Mouse (Mus musculus): ENCODE results near the gene Adap1. TPM values are rescaled to one million over a fixed set of nuclear protein-coding genes. Genes with fewer than 3 reads are reported as not detected.
"Not testable (repeated sequence)": the region's sequence is repeated elsewhere in the genome, so short reads cannot be mapped to it uniquely, and the experiment has no call there.

Gene Adap1
- polyA plus RNA-seq, 1 experiment from 2014 or later: 38.7 TPM

DNA sequence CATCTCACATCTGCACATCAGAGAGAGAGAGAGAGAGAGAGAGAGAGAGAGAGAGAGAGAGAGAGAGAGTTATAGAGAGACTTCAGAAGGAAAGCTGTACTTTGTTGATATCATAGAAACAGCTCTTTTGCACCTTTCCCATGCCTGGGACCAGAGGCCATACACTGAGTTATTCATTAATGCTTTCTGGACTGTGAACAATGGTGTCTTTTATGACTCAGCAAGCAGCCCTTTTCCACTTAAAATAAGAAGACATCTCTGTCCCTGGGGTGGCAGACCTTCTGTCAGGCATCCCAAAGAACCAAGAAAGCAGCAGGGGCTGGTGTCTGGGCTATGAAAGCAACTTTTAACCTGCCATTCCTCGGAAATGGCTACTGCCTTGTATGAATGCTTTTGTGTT lies 21.8 kb upstream of the Adap1 start:
- ATAC-seq (replicated peaks): no peak
- Histone ChIP-seq H3K27me3 (no peaks in the 10 kb centered on the region), H3K9me3 (no peaks in the 10 kb centered on the region), H3K4me1 (peaks cover 20% of the 10 kb centered on the region), H3K36me3 (peaks cover 5% of the 10 kb centered on the region), H3K4me2 (replicated peaks) (no peak overlapping the region), H3K4me3 (no peak overlapping the region), H3K9ac (replicated peaks) (no peak overlapping the region), H3K27ac (replicated peaks) (no peak overlapping the region)
- WGBS: 55% methylated on average over 1 of the region's 1 CpGs

DNA sequence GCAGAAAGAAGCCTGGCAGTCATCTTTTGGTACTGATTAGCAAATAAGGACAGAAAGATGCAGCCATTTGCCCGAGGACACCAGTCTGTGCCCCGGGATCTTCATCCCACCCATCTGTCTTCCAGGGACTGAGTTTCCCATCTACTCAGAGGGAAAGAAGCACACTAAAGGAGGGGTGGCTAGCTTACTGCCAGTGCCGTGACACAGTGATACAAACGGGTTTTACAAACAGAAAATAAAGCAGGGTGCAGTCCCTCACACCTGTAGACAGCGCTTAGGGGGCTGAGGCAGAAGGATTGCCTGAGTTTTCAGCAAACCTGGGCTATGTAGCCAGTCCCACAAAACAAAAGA lies 19.9 kb upstream of the Adap1 start:
- Histone ChIP-seq H3K27me3 (no peaks in the 10 kb centered on the region), H3K9me3 (no peaks in the 10 kb centered on the region), H3K4me2 (replicated peaks) (peak overlapping the region; percentile 98), H3K4me3 (peak overlapping the region; percentile 84), H3K27ac (replicated peaks) (peak overlapping the region; percentile 75; the same call in 1 of the 2 replicates), H3K4me1 (peaks cover 20% of the 10 kb centered on the region), H3K36me3 (peaks cover 19% of the 10 kb centered on the region), H3K9ac (replicated peaks) (no peak overlapping the region; the same call in 1 of the 2 replicates)
- no peak; the same call in none of the 2 replicates for ATAC-seq (replicated peaks)
- WGBS: 8% methylated on average over 5 of the region's 5 CpGs

DNA sequence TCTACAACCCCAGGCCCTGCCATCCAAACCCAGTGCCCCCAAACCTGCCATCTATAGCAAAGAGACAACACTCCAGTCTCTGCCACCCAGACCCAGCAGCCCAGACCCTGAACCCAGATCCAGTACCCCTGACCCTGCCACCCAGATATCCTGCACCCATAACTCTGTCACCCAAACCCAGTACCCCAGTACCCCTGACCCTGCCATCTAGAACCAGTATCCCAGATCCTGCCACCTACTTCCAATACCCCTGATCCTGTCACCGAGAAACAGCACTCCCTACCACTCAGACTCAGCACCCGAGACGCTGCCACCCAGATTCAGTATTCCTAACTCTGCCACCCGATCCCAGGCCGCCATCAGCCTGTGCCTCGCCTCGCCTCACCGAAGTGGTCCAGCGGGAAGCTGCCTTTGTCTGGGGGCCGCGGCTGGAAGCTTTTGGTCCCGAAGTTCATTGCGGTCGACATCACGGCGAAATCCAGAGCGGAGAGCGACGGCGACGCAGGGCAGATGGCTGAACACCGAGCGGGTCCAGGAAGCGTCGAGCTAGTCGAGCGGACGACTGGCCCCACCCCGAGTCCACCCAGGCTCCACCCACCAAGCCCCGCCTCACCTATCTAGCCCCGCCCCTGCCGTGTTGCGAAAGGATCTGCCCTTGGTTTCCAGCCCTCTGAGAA lies 19.4 kb upstream of the Adap1 start:
- Histone ChIP-seq H3K36me3 (peaks cover 24% of the 10 kb centered on the region), H3K4me2 (replicated peaks) (peak overlapping the region; percentile 98), H3K9ac (replicated peaks) (peak overlapping the region; percentile 86), H3K4me3 (peak overlapping the region; percentile 84), H3K9me3 (no peaks in the 10 kb centered on the region), H3K27ac (replicated peaks) (peak overlapping the region; percentile 75), H3K27me3 (no peaks in the 10 kb centered on the region), H3K4me1 (peaks cover 20% of the 10 kb centered on the region)
- under 1% methylated on average over 33 of the region's 33 CpGs for WGBS
- peak; percentile 89 for ATAC-seq (replicated peaks)

DNA sequence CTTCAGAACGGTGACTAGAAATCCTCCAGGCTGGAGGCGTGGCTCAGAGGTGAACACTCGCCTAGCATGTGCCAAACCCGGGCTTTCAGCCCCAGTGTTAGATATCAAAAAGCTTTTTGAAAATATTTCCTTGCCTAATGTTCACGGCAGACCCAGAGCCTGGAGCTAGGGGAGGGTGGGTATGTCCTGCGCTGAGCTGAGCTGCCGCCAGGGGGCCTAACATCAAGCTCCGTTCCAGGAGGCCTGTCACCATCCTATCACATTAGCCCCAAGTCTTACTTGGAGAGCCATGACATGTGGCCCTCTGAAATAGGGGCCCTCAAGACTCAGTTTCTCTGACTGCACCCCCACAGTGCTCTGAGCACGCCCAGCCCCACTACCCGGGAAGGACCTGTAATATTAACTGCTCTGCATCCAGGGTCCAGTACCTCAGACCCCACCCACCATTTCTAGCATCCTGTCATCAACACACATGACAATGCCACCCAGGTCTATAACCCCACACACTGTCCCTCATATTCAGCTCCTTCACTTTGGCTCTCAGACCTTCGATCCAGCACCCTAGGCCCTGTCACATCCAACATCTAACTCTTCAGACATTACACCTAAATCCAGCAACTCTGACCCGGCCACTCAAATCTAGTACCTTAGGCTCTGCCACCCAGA lies 18.7 kb upstream of the Adap1 start:
- Histone ChIP-seq H3K27ac (replicated peaks) (peak overlapping the region; percentile 75), H3K27me3 (no peaks in the 10 kb centered on the region), H3K4me3 (peak overlapping the region; percentile 84), H3K9ac (replicated peaks) (peak overlapping the region; percentile 86), H3K9me3 (no peaks in the 10 kb centered on the region), H3K36me3 (peaks cover 31% of the 10 kb centered on the region), H3K4me1 (peaks cover 20% of the 10 kb centered on the region), H3K4me2 (replicated peaks) (peak overlapping the region; percentile 98)
- ATAC-seq (replicated peaks): peak; percentile 74
- WGBS: 8% methylated on average over 12 of the region's 12 CpGs

DNA sequence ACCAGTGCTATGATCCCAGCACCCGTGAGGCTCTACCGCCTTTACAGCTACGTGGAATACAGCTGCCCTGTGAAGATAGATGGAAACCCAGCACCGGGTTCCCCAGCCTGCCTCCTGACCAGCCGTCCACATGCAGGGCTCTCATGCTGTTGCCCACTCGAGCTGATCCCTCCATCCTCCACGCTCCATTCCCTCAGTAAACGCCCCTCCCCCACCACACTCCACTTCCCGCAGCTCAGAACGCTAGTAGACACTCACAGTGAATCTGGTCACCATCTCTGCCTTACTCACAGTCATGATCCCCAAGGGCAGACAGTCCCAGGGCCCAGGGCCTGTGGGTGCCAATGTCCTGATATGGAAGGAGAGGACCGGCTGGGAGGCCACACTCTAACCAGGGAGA lies 13.5 kb upstream of the Adap1 start:
- Histone ChIP-seq H3K4me2 (replicated peaks) (no peak overlapping the region), H3K4me3 (no peak overlapping the region)
- WGBS: 93% methylated on average over 11 of the region's 11 CpGs

DNA sequence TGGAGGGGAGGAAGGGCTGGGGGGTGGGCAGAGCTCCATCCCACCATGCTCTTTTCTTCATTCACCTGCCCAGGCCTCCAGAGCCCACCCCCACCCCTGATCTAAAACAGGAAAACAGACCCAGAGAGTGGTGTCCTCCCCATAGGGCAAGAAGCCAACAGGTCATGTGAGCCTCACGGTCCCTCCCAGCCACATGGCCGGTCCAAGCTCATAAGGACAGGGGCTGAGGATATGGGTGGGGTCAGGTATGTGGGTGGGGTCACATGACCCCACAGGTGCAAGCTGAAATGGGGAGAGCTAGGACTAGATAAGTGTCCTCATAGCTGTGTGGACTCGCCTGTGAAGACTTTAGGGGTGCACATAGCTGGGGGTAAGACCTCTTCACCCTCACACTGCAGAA lies 13.0 kb upstream of the Adap1 start:
- 85% methylated on average over 3 of the region's 3 CpGs for WGBS
- H3K27me3 ChIP-seq: no peaks in the 10 kb centered on the region

More for the DNA sequence above, 13.5 kb upstream of the Adap1 start:
- H3K27ac ChIP-seq (replicated peaks): no peak overlapping the region
- no peak overlapping the region for H3K9ac ChIP-seq (replicated peaks)
- H3K4me1 ChIP-seq: peaks cover 12% of the 10 kb centered on the region
- H3K27me3 ChIP-seq: no peaks in the 10 kb centered on the region
- H3K9me3 ChIP-seq: no peaks in the 10 kb centered on the region
- H3K36me3 ChIP-seq: peaks cover 70% of the 10 kb centered on the region
- no peak for ATAC-seq (replicated peaks)

DNA sequence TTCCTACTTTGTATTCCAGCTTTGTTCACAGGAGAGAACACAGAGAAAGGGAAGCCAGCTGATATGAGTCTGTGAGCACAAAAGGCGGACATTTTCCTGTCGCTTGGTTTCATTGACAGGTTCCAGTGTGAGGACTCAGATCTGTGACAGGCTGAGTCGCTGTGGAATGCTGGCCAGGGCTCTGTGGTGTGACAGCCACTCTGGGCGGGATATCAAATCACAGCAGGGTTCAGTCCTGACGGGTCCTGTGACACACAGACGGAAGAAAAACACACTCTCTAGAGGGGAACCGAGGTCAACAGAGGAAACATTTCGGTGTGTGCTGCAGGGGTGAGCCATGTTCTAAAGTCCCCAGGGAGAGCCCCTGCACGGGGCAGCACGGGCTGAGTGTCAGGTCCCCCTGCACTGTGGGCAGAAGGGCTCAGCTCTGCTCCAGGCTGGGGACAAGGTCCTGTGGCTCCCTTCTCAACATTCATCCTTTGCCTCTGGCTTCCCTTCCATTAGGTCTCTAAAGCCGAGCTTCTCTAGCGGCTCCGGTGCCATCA lies 12.5 kb upstream of the Adap1 start:
- 79% methylated on average over 13 of the region's 13 CpGs for WGBS
- H3K27ac ChIP-seq (replicated peaks): no peak overlapping the region
- H3K4me2 ChIP-seq (replicated peaks): no peak overlapping the region
- no peak overlapping the region for H3K4me3 ChIP-seq
- H3K36me3 ChIP-seq: peaks cover 70% of the 10 kb centered on the region
- H3K27me3 ChIP-seq: no peaks in the 10 kb centered on the region
- H3K9me3 ChIP-seq: no peaks in the 10 kb centered on the region
- ATAC-seq (replicated peaks): no peak
- H3K9ac ChIP-seq (replicated peaks): no peak overlapping the region
- peaks cover 2% of the 10 kb centered on the region; the same call in 1 of the 2 replicates for H3K4me1 ChIP-seq

More for the DNA sequence above, 13.0 kb upstream of the Adap1 start:
- H3K4me2 ChIP-seq (replicated peaks): no peak overlapping the region
- H3K27ac ChIP-seq (replicated peaks): no peak overlapping the region
- H3K9ac ChIP-seq (replicated peaks): no peak overlapping the region
- no peaks in the 10 kb centered on the region for H3K9me3 ChIP-seq
- peaks cover 70% of the 10 kb centered on the region for H3K36me3 ChIP-seq
- peaks cover 7% of the 10 kb centered on the region; the same call in 1 of the 2 replicates for H3K4me1 ChIP-seq
- no peak for ATAC-seq (replicated peaks)
- H3K4me3 ChIP-seq: no peak overlapping the region

DNA sequence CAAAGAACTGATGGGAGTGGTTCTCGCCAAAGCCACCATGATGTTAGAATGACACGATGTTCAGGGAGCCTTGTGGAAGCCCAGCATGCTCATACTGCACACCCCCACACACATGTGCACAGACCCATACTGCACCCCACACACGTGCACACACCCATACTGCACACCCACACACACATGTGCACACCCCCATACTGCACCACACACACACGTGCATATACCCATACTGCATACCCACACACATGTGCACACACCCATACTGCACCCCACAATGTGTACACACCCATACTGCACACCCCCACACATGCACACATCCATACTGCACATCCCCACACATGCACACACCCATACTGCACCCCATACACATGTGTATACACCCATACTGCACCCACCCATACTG lies 10.2 kb upstream of the Adap1 start:
- peaks cover 53% of the 10 kb centered on the region for H3K36me3 ChIP-seq
- H3K4me3 ChIP-seq: no peak overlapping the region
- no peak overlapping the region for H3K27ac ChIP-seq (replicated peaks)
- ATAC-seq (replicated peaks): peak; percentile 29; the same call in 1 of the 2 replicates
- no peaks in the 10 kb centered on the region for H3K4me1 ChIP-seq
- no peaks in the 10 kb centered on the region for H3K9me3 ChIP-seq
- WGBS: 91% methylated on average over 4 of the region's 4 CpGs
- no peak overlapping the region for H3K9ac ChIP-seq (replicated peaks)
- H3K27me3 ChIP-seq: no peaks in the 10 kb centered on the region
- H3K4me2 ChIP-seq (replicated peaks): no peak overlapping the region

DNA sequence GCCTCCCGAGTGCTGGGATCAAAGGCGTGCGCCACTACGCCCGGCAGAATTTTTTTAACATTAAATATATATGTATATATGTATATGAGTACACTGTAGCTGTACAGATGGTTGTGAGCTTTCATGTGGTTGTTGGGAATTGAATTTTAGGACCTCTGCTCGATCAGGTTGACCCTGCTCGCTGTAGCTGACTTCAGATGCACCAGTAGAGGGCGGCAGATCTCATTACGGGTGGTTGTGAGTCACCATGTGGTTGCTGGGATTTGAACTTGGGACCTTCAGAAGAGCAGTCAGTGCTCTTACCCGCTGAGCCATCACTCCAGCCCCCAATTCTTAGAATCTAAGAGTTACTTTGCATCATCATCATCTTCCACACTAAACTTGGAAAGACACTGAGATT lies 9.0 kb upstream of the Adap1 start:
- H3K27ac ChIP-seq (replicated peaks); H3K9me3 ChIP-seq; H3K9ac ChIP-seq (replicated peaks); H3K4me3 ChIP-seq; ATAC-seq (replicated peaks); H3K27me3 ChIP-seq; H3K4me1 ChIP-seq; H3K4me2 ChIP-seq (replicated peaks): not testable (repeated sequence)
- peaks cover 41% of the 10 kb centered on the region for H3K36me3 ChIP-seq
- 87% methylated on average over 10 of the region's 10 CpGs for WGBS

DNA sequence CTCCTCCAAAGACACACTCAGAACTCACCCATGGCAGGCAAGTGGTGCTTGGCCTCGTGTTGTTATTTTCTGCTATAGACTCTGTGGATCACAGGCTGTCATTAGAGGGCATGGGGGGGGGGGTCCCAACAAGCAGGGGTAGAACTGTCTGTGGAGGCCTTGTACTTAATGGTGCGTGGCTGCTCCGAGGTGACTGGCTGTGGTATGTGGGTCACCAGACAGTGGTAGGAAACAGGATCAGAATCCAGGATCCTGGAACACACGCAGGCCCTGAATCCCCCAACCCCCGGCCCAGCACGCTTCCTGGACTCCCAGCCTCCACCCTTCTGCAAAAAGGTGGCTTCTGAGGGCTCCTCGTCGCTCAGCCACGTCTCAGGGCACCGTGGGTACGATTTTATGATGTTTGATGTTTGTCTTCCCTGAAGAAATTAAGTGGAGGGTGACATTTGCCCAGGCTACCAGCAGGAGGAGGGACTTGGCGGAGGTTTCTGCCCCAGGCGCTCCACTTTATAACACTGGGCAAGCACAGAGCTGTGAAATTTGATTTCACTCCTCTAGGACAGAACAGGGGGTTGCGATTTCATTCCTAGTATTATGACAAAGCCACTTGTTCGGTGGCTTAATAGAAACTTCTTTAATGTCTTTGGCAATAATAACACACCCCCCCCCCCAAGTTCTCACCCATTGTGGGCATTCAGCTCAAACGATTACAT lies 8.0 kb upstream of the Adap1 start:
- no peak overlapping the region for H3K27ac ChIP-seq (replicated peaks)
- WGBS: 84% methylated on average over 16 of the region's 16 CpGs
- peaks cover 33% of the 10 kb centered on the region for H3K36me3 ChIP-seq
- H3K4me2 ChIP-seq (replicated peaks): no peak overlapping the region
- ATAC-seq (replicated peaks): no peak
- no peak overlapping the region for H3K4me3 ChIP-seq
- H3K9ac ChIP-seq (replicated peaks): no peak overlapping the region
- H3K9me3 ChIP-seq: no peaks in the 10 kb centered on the region
- no peaks in the 10 kb centered on the region for H3K4me1 ChIP-seq
- no peaks in the 10 kb centered on the region for H3K27me3 ChIP-seq

DNA sequence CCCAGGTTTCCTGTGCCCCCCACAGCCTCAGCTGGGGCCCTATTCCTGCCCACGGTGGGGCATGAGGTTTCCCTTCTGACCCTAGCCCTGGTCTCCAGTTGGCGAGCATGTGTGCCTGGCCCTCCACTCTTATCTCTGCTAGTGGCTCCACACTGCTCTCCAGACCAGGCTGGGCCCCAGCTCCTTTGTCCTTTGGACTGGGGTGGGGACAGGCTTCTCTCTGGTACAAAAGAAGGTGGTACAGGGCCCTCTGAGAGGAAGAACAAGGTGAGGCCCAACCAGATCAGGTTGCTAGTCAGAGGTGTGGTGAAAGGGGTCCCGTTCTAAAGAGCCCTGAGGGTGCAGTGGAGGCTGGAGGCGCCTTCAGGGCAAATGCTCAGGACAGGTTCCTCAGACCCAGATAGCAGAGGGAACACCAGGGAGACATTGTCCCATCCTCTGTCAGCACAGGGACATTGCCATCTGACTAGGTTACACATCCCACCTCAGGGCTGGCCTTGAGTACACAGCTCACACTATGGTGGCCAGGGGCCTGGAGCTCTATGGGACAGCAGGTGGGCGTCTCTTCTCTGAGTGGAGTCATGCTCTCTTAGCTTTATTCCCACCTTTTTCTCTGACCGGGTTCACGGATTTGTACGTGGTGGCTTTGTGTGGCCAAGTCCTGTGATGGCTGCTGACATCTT lies 7.3 kb upstream of the Adap1 start:
- Histone ChIP-seq H3K4me3 (no peak overlapping the region), H3K9me3 (no peaks in the 10 kb centered on the region), H3K4me1 (no peaks in the 10 kb centered on the region), H3K36me3 (peaks cover 26% of the 10 kb centered on the region), H3K27ac (replicated peaks) (no peak overlapping the region), H3K9ac (replicated peaks) (no peak overlapping the region), H3K4me2 (replicated peaks) (no peak overlapping the region), H3K27me3 (no peaks in the 10 kb centered on the region)
- 86% methylated on average over 8 of the region's 8 CpGs for WGBS
- no peak for ATAC-seq (replicated peaks)
